Mouse (Mus musculus) lung, embryonic 14.5 days (tissue): Measurements from ENCODE around the gene Cyp4f39. TPM values are rescaled to one million over a fixed set of nuclear protein-coding genes. Genes with fewer than 3 reads are reported as not detected.
A peak's percentile ranks its signal among the peaks of the same experiment; 100 is the strongest.
"Not testable (repeated sequence)": the region's sequence is repeated elsewhere in the genome, so short reads cannot be mapped to it uniquely, and the experiment has no call there.

Experiments used
- ATAC-seq: fragments of 200-750 bp; cut with Nextera tagmentation; 2 replicates; pipeline ENCODE4 v1.8.0; 2017; ENCODE audit warnings: mild to moderate bottlenecking, moderate TSS enrichment, moderate library complexity; ENCODE audit not compliant: insufficient read depth
- DNase-seq: peaks from one replicate; pipeline ENCODE4 v3.0.0-alpha.2; 2015
- H3K27ac ChIP-seq: fragments of 300-500 bp; sonication (generic); 2 replicates; pipeline ENCODE4 v1.5.1; 2014; ENCODE audit warnings: low read depth, mild to moderate bottlenecking, moderate library complexity
- H3K27me3 ChIP-seq: fragments of 300-500 bp; sonication (generic); 2 replicates; pipeline ENCODE4 v1.6.1; 2014; ENCODE audit warnings: low read length, control low read depth; ENCODE audit not compliant: insufficient read depth
- H3K36me3 ChIP-seq: fragments of 300-500 bp; sonication (generic); 2 replicates; pipeline ENCODE4 v1.6.1; 2014; ENCODE audit warnings: control low read depth; ENCODE audit not compliant: insufficient read depth
- H3K4me1 ChIP-seq: fragments of 300-500 bp; sonication (generic); 2 replicates; pipeline ENCODE4 v1.6.1; 2014; ENCODE audit warnings: antibody characterized with exemption, control low read depth; ENCODE audit not compliant: insufficient read depth
- H3K4me2 ChIP-seq: fragments of 300-500 bp; sonication (generic); 2 replicates; pipeline ENCODE4 v1.6.1; 2014; ENCODE audit warnings: mild to moderate bottlenecking
- H3K4me3 ChIP-seq: fragments of 300-500 bp; sonication (generic); 2 replicates; pipeline ENCODE4 v1.5.1; 2014; ENCODE audit warnings: low read depth, low read length
- H3K9ac ChIP-seq: fragments of 300-500 bp; sonication (generic); 2 replicates; pipeline ENCODE4 v1.6.1; 2014
- H3K9me3 ChIP-seq: fragments of 300-500 bp; sonication (generic); 2 replicates; pipeline ENCODE4 v1.6.1; 2016; ENCODE audit warnings: low read depth, low read length, control low read depth
- CTCF ChIP-seq: IDR thresholded peaks from 2 replicates; pipeline ENCODE4 v1.5.1; 2016; ENCODE audit warnings: antibody characterized with exemption, low read depth
- WGBS: fragments of 180-500 bp; shearing (Covaris S2); extraction: QIAGEN DNeasy Blood & Tissue Kit; methylation state at CpG from one replicate; pipeline ENCODE4 v1.1.7; 2014; 5-methylcytosine and 5-hydroxymethylcytosine counted together
- polyA plus RNA-seq: library from polyadenylated mRNA; unstranded; fragments of >200 nt; fragmentation: Nextera tagmentation; extraction: Ambion mirVana; gene quantifications from 2 replicates; pipeline ENCODE4 v1.2.1, GENCODE M21; 2014

The Cyp4f39 gene
- polyA plus RNA-seq, 1 experiment from 2014 or later = 0.72 TPM

GRCm38 (mm10) chr17:32506729-32507245 is 54.3 kb downstream of the Cyp4f39 start:
- H3K36me3 ChIP-seq = no peaks in the 10 kb centered on the region

DNA sequence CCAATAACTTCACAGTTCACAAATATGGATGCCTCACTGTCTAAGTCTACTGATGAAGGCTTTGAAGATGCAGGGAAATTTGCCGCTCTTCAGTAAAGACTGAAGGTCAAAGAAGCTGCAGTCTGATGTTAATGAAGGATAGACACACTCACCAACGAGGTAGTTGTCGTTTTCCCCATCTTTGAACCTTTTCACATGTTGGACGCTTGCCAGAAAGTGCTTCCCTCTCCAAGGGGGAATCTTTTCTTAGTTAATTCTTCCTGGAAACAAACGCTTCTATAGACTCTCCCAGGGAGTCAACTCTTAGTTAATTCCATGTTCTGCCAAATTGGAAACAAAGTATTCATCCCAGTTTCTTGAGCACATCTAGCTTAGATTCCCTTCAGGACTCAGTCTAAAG is 63.6 kb downstream of the Cyp4f39 start:
- Histone ChIP-seq H3K4me2 (no peak overlapping the region), H3K4me3 (no peak overlapping the region), H3K36me3 (no peaks in the 10 kb centered on the region), H3K9ac (no peak overlapping the region), H3K4me1 (no peaks in the 10 kb centered on the region), H3K27ac (no peak overlapping the region), H3K9me3 (no peaks in the 10 kb centered on the region), H3K27me3 (no peaks in the 10 kb centered on the region)
- TF ChIP-seq CTCF = no peak
- ATAC-seq (no peak), DNase-seq (no peak)
- 67% methylated on average over 5 of the region's 5 CpGs for WGBS

More at GRCm38 (mm10) chr17:32506729-32507245, 54.3 kb downstream of the Cyp4f39 start:
- Histone ChIP-seq H3K4me2 (peak overlapping the region; percentile 91), H3K27ac (peak overlapping the region; percentile 75; the same call in 1 of the 2 replicates), H3K9me3 (no peaks in the 10 kb centered on the region), H3K4me1 (peaks cover 4% of the 10 kb centered on the region; the same call in 1 of the 2 replicates), H3K9ac (peak overlapping the region; percentile 65), H3K27me3 (no peaks in the 10 kb centered on the region), H3K4me3 (peak overlapping the region; percentile 52)
- peak; percentile 52; the same call in 1 of the 2 replicates for ATAC-seq
- TF ChIP-seq CTCF = no peak
- DNase-seq = no peak
- 30% methylated on average over 9 of the region's 9 CpGs for WGBS

DNA sequence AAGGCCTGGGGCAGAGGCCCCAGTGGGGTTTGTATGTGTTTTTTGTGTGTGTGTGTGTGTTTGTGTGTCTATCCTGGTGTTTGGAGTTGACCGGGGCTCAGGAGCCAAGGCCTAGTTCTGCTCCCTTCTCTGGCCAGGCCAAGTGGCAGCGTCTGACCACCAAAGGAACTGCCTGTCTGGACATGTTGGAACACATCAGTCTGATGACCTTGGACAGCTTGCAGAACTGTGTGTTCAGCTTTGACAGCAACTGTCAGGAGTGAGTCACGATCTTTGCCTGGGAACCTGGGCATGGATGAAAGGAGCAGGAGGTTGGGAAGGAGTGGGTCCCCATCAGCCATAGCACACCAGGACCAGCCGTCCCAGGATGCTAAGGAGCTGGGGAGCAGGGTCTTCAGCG is 69.5 kb downstream of the Cyp4f39 start:
- H3K4me2 ChIP-seq = no peak overlapping the region
- 87% methylated on average over 5 of the region's 5 CpGs for WGBS
- DNase-seq (no peak), ATAC-seq (no peak)
- no peak overlapping the region for H3K27ac ChIP-seq
- no peak for TF ChIP-seq CTCF
- H3K4me1 ChIP-seq = no peaks in the 10 kb centered on the region
- no peak overlapping the region for H3K9ac ChIP-seq
- no peaks in the 10 kb centered on the region for H3K36me3 ChIP-seq
- H3K4me3 ChIP-seq = no peak overlapping the region
- H3K9me3 ChIP-seq = no peaks in the 10 kb centered on the region
- H3K27me3 ChIP-seq = no peaks in the 10 kb centered on the region

DNA sequence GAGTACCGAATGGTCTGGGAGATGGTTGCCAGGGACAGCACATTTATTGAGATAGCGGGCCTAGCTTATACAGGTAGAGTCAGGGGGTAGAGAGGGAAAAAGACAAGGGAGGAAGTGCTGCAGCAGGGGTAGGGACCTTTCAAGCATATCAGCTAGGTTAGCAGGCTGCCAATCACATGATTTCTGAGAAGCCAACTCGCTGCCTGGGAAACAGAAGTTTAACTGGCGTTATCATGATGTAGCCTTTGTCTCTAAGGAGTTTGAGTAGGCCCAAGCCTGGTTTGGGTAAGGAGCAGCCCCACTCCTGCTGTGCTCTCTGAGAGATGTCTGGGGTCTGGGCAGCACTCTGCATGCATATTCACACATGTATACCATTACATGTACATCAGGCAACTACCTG is 69.9 kb downstream of the Cyp4f39 start:
- Histone ChIP-seq H3K4me3 (no peak overlapping the region), H3K36me3 (no peaks in the 10 kb centered on the region), H3K4me1 (no peaks in the 10 kb centered on the region), H3K4me2 (no peak overlapping the region), H3K27ac (no peak overlapping the region), H3K9me3 (no peaks in the 10 kb centered on the region), H3K9ac (no peak overlapping the region), H3K27me3 (no peaks in the 10 kb centered on the region)
- DNase-seq = no peak
- no peak for ATAC-seq
- TF ChIP-seq CTCF = no peak
- WGBS = 85% methylated on average over 4 of the region's 4 CpGs

- Histone ChIP-seq H3K27me3 (no peaks in the 10 kb centered on the region), H3K36me3 (no peaks in the 10 kb centered on the region), H3K4me2 (no peak overlapping the region), H3K9me3 (no peaks in the 10 kb centered on the region), H3K27ac (no peak overlapping the region), H3K4me1 (no peaks in the 10 kb centered on the region), H3K4me3 (no peak overlapping the region), H3K9ac (no peak overlapping the region)
- no peak for ATAC-seq
- WGBS = 82% methylated on average over 5 of the region's 5 CpGs
- DNase-seq = no peak
- TF ChIP-seq CTCF = no peak
Measured at GRCm38 (mm10) chr17:32522816-32523215, 70.3 kb downstream of the Cyp4f39 start.

- no peak for DNase-seq
- no peak for TF ChIP-seq CTCF
- Histone ChIP-seq H3K9me3 (no peaks in the 10 kb centered on the region), H3K4me1 (no peaks in the 10 kb centered on the region), H3K36me3 (no peaks in the 10 kb centered on the region), H3K4me2 (no peak overlapping the region), H3K9ac (no peak overlapping the region), H3K27me3 (no peaks in the 10 kb centered on the region), H3K27ac (no peak overlapping the region), H3K4me3 (no peak overlapping the region)
- WGBS = 86% methylated on average over 11 of the region's 11 CpGs
- no peak for ATAC-seq
Measured at GRCm38 (mm10) chr17:32523895-32524294, 71.4 kb downstream of the Cyp4f39 start.

DNA sequence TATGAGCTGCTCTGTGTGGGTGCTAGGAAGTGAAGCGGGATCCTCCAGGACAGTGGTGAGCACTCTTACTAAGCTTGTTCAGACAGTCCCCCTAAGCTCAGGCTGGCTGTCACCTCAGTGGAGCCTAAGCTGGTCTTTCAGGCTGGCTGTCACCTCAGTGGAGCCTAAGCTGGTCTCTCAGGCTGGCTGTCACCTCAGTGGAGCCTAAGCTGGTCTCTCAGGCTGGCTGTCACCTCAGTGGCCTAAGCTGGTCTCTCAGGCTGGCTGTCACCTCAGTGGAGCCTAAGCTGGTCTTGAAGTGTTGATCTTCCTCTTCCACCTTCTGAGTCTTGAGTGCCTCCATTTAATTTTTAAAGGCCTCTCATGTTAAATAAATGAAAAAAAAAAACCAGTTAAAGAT is 73.8 kb downstream of the Cyp4f39 start:
- H3K4me1 ChIP-seq, H3K9me3 ChIP-seq, H3K36me3 ChIP-seq, H3K4me2 ChIP-seq, DNase-seq, H3K4me3 ChIP-seq, H3K27ac ChIP-seq, ATAC-seq, H3K27me3 ChIP-seq, H3K9ac ChIP-seq: not testable (repeated sequence)
- WGBS = 82% methylated on average over 1 of the region's 1 CpGs

DNA sequence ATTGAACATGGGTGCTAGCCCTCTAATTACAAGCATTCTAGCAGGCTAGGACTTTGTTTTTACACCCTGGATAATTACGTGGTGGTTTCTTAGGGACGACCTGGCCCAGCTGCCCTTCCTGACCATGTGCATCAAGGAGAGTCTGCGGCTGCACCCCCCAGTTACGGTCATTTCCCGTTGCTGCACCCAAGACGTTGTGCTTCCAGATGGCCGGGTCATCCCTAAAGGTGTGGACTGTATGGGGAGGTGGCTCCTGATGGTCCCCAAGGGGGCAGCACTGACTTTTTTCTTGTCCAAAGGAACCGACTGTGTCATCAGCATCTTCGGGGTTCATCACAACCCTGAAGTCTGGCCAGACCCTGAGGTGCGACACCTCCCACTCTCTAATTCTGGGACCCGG is 75.2 kb downstream of the Cyp4f39 start:
- Histone ChIP-seq H3K9ac (no peak overlapping the region), H3K9me3 (no peaks in the 10 kb centered on the region), H3K4me3 (no peak overlapping the region), H3K36me3 (no peaks in the 10 kb centered on the region), H3K4me2 (no peak overlapping the region), H3K4me1 (no peaks in the 10 kb centered on the region), H3K27ac (no peak overlapping the region), H3K27me3 (no peaks in the 10 kb centered on the region)
- DNase-seq (no peak), ATAC-seq (no peak)
- WGBS = 86% methylated on average over 11 of the region's 11 CpGs
- no peak for TF ChIP-seq CTCF
